Mouse (Mus musculus): ENCODE data around the gene Hivep3. TPM values are rescaled to one million over a fixed set of nuclear protein-coding genes. Genes with fewer than 3 reads are reported as not detected.

Hivep3 gene
- polyA plus RNA-seq, 1 experiment from 2014 or later, result 5.7 TPM

DNA sequence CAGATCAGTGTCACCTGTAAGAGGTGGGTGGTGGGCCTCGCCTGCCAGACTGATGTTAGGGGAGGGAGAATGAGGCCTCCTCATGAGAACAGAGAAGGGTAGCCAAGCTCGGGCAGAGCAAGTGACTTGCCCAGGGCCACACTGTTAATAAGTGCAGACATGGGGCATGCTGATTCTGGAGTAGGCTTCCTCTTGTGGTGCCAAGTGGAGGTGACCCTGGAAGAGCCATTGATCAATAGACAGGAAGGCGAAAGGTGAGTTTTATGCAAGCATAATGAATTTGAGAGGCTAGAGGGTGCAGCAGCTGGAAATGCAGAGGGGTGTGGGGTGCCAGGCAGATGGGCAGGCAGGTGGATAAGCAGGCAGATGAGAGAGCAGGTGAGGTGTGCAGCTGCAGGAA lies 337.8 kb downstream of the Hivep3 start:
- 74% methylated on average over 3 of the region's 3 CpGs for WGBS
- no peaks in the 10 kb centered on the region for H3K36me3 ChIP-seq (ENCODE audit: control insufficient read depth, insufficient read depth, low read length)
- no peak overlapping the region for H3K4me2 ChIP-seq (ENCODE audit: low read depth)
- no peak overlapping the region for H3K4me3 ChIP-seq (ENCODE audit: low read depth, low read length)
- no peaks in the 10 kb centered on the region for H3K27me3 ChIP-seq (ENCODE audit: control insufficient read depth, insufficient read depth, low read length)
- DNase-seq (ENCODE audit: low spot score), result no peak
- H3K9ac ChIP-seq (ENCODE audit: low read length), result no peak overlapping the region
- no peak overlapping the region for H3K27ac ChIP-seq (ENCODE audit: low read depth, low read length)
- H3K4me1 ChIP-seq (ENCODE audit: control insufficient read depth, insufficient read depth, low read length), result no peaks in the 10 kb centered on the region
- H3K9me3 ChIP-seq (ENCODE audit: control insufficient read depth, low read length), result no peaks in the 10 kb centered on the region
- ATAC-seq (ENCODE audit: insufficient read depth, low FRiP score, low TSS enrichment), result no peak

DNA sequence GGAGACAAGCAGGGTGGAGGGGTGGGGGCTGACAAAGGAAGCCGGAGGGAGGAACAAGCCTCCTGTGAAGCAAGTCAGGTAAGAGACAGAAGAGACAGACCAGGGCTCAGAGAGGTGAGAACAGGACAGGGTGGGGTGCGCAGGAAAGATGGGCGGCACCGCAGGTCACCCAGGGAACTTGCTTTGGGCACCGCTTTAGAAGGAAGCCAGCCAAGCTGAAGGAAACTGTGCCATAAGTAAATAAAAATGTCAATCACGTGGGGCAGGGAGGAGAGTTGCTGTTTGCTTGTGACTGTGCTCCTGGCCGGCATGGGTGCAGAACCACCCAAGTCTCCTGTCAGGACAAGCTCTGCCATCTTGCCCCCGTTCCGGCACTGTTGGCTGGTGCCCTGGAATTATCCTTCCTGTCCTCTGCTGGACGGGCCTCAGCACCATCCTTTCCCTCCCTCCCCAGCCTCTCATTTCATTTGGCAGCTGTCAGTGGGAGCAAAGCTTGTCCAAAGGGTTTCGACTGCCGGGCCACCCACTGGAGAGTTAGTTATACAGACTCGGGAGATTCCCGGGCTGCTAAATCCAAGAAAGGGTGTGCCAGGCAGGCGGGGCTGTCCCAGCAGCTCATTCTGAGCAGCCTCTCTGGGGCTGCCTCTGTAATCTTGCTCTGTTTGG lies 338.4 kb downstream of the Hivep3 start:
- no peak overlapping the region for H3K27ac ChIP-seq (ENCODE audit: low read depth, low read length)
- H3K9ac ChIP-seq (ENCODE audit: low read length), result no peak overlapping the region
- ATAC-seq (ENCODE audit: insufficient read depth, low FRiP score, low TSS enrichment) (no peak), DNase-seq (ENCODE audit: low spot score) (no peak)
- 61% methylated on average over 15 of the region's 15 CpGs for whole genome bisulfite sequencing
- no peaks in the 10 kb centered on the region for H3K36me3 ChIP-seq (ENCODE audit: control insufficient read depth, insufficient read depth, low read length)
- H3K9me3 ChIP-seq (ENCODE audit: control insufficient read depth, low read length), result no peaks in the 10 kb centered on the region
- H3K4me1 ChIP-seq (ENCODE audit: control insufficient read depth, insufficient read depth, low read length), result no peaks in the 10 kb centered on the region
- H3K4me3 ChIP-seq (ENCODE audit: low read depth, low read length), result no peak overlapping the region
- no peaks in the 10 kb centered on the region for H3K27me3 ChIP-seq (ENCODE audit: control insufficient read depth, insufficient read depth, low read length)
- no peak overlapping the region for H3K4me2 ChIP-seq (ENCODE audit: low read depth)

DNA sequence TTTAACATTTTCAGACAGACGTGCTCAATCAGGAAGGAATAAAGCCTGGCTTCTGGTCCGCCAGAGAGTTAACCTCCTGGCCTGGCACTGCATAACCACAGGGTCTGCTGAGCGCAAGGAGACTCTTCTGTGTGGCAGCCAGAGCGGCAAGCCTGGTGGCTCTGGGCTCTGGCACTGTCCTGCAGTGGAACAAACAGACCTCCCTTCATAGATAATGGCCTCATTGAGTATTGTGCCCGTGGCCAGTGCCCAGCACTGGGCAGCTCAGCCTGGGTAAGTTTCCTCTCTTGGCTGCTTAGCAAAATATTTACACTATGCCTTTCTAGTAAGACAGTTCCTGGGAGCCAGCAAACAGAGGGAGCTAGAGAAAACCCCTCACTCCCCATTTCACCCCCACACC lies 340.5 kb downstream of the Hivep3 start:
- DNase-seq (ENCODE audit: low spot score) (no peak), ATAC-seq (ENCODE audit: insufficient read depth, low FRiP score, low TSS enrichment) (no peak)
- Histone ChIP-seq H3K9ac (ENCODE audit: low read length) (no peak overlapping the region), H3K4me1 (ENCODE audit: control insufficient read depth, insufficient read depth, low read length) (no peaks in the 10 kb centered on the region), H3K4me3 (ENCODE audit: low read depth, low read length) (no peak overlapping the region), H3K27ac (ENCODE audit: low read depth, low read length) (no peak overlapping the region), H3K9me3 (ENCODE audit: control insufficient read depth, low read length) (no peaks in the 10 kb centered on the region), H3K36me3 (ENCODE audit: control insufficient read depth, insufficient read depth, low read length) (no peaks in the 10 kb centered on the region), H3K4me2 (ENCODE audit: low read depth) (no peak overlapping the region), H3K27me3 (ENCODE audit: control insufficient read depth, insufficient read depth, low read length) (no peaks in the 10 kb centered on the region)
- WGBS, result 66% methylated on average over 5 of the region's 5 CpGs

DNA sequence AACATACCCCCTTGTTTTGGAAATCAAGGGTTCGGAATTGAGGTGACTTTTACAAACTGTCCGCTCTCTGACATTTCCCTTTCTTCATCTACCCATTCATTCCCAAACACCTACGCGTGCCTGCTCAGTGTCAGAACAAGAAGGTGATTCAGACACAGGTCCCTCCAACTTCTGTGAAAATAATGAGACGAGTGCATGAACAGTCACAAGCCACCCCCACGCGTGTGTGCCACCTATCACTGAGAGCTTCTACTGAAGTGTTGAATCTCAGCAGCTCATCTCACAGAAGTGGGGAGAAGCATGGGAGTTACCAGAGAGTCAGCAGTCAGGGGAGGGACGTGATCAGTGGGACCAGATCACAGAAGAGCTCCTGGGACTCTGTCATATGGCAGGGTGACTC lies 343.7 kb downstream of the Hivep3 start:
- Histone ChIP-seq H3K36me3 (ENCODE audit: control insufficient read depth, insufficient read depth, low read length) (no peaks in the 10 kb centered on the region), H3K4me3 (ENCODE audit: low read depth, low read length) (no peak overlapping the region), H3K9ac (ENCODE audit: low read length) (no peak overlapping the region), H3K4me2 (ENCODE audit: low read depth) (no peak overlapping the region), H3K27me3 (ENCODE audit: control insufficient read depth, insufficient read depth, low read length) (no peaks in the 10 kb centered on the region), H3K27ac (ENCODE audit: low read depth, low read length) (no peak overlapping the region), H3K9me3 (ENCODE audit: control insufficient read depth, low read length) (no peaks in the 10 kb centered on the region), H3K4me1 (ENCODE audit: control insufficient read depth, insufficient read depth, low read length) (no peaks in the 10 kb centered on the region)
- 87% methylated on average over 8 of the region's 8 CpGs for WGBS
- DNase-seq (ENCODE audit: low spot score) (no peak), ATAC-seq (ENCODE audit: insufficient read depth, low FRiP score, low TSS enrichment) (no peak)

DNA sequence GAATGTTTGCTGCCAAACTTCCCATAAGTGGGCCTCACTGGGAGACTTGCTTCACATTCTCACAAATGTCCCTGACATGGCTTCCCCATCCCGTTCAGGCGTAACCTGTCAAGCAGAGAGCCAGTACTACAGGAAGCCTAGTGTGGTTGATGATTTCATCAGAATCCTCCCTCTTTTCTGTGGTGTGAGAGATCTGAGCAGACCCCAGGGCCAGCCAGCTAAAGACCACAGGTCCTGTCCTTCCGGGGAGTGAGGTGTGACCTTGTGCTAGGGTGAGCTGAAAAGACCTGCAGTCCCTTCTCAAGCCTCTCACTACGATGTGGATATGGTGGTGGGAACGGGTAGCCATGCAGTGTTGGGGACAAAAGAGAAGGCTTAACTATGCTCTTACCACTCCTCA lies 348.9 kb downstream of the Hivep3 start:
- H3K9me3 ChIP-seq (ENCODE audit: control insufficient read depth, low read length), result no peaks in the 10 kb centered on the region
- ATAC-seq (ENCODE audit: insufficient read depth, low FRiP score, low TSS enrichment), result no peak
- H3K27me3 ChIP-seq (ENCODE audit: control insufficient read depth, insufficient read depth, low read length), result no peaks in the 10 kb centered on the region
- DNase-seq (ENCODE audit: low spot score), result no peak
- H3K36me3 ChIP-seq (ENCODE audit: control insufficient read depth, insufficient read depth, low read length), result no peaks in the 10 kb centered on the region
- H3K4me2 ChIP-seq (ENCODE audit: low read depth), result no peak overlapping the region
- no peak overlapping the region for H3K9ac ChIP-seq (ENCODE audit: low read length)
- WGBS, result 89% methylated on average over 5 of the region's 5 CpGs
- H3K4me3 ChIP-seq (ENCODE audit: low read depth, low read length), result no peak overlapping the region
- no peak overlapping the region for H3K27ac ChIP-seq (ENCODE audit: low read depth, low read length)
- H3K4me1 ChIP-seq (ENCODE audit: control insufficient read depth, insufficient read depth, low read length), result no peaks in the 10 kb centered on the region

DNA sequence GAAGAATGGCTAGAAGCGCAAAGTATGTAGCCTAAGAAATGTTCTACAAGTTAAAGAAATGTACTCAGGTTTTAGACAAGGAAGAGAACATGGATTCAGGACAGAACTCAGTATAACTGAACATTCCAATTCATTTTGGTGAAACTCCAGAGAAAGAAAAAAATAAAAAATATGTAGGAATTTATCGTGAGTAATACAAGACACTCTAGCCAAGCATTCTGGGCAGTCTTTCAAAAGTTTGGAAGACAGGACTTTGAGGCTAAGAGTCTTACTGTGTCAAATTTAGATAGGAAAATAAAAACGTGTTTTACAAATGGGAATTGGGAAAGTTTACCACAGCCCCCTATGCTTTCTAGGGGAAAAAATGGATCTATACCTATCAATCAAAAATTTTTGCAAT lies 350.1 kb downstream of the Hivep3 start:
- Histone ChIP-seq H3K4me2 (ENCODE audit: low read depth) (no peak overlapping the region), H3K4me1 (ENCODE audit: control insufficient read depth, insufficient read depth, low read length) (no peaks in the 10 kb centered on the region), H3K27ac (ENCODE audit: low read depth, low read length) (no peak overlapping the region), H3K9ac (ENCODE audit: low read length) (no peak overlapping the region), H3K9me3 (ENCODE audit: control insufficient read depth, low read length) (no peaks in the 10 kb centered on the region), H3K4me3 (ENCODE audit: low read depth, low read length) (no peak overlapping the region), H3K36me3 (ENCODE audit: control insufficient read depth, insufficient read depth, low read length) (no peaks in the 10 kb centered on the region), H3K27me3 (ENCODE audit: control insufficient read depth, insufficient read depth, low read length) (no peaks in the 10 kb centered on the region)
- 80% methylated on average over 3 of the region's 3 CpGs for WGBS
- DNase-seq (ENCODE audit: low spot score) (no peak), ATAC-seq (ENCODE audit: insufficient read depth, low FRiP score, low TSS enrichment) (no peak)

DNA sequence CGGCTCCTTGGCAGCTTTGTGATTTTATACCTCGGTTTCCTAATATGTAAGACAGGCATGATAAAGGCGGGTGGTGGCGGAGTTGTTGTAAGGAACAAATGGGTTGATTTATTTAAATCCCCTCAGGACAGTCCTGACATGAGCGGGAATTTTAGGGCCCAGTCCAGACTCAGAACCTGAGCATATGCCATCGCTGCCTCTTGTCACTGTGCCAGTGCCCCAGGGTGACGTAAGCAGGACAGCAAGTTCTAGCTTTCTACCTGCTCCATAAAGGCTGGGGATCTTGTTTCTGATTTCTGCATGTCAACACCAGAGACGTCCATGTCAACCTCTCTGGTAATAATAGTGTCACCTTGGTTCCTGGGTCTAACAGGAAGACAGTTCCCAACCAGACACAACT lies 356.0 kb downstream of the Hivep3 start:
- 87% methylated on average over 8 of the region's 8 CpGs for WGBS
- no peaks in the 10 kb centered on the region for H3K4me1 ChIP-seq (ENCODE audit: control insufficient read depth, insufficient read depth, low read length)
- no peak for ATAC-seq (ENCODE audit: insufficient read depth, low FRiP score, low TSS enrichment)

DNA sequence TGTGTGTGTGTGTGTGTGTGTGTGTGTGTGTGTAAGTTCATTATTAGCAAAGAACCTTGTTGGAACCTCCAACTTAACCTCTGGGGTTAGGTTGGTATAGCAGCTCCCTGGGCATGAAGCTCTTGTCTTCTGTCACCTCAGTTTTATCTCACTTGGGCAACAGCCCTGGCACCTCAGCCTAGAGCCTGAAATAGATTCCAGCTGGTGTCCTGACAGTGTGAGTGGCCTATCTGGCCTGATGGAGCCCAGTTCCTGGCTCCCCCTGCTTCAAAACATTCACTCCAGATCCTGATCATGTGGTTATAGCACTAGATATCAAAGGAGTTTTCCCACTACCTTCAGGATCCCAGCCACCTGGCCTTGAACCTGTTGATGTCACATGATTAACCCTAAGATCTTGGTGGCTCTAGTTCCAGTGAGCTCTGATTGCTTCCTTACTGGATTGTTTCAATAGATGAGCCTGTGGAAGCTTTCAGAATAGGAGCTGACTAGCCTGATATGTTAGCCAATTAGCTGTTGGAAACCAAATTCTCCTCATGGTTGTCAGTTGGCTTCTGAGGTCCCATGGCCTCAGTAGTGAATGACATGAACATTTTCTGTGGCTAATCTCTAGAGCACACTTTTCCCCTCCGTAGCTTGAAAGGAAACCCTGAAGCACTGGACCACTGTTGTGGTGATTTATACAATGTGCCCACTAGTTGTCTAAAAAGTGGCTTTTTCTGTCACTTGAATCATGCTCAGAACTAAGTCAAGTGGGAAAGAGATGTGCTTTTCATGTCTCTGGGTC lies 358.6 kb downstream of the Hivep3 start:
- ATAC-seq (ENCODE audit: insufficient read depth, low FRiP score, low TSS enrichment), result no peak

More for the DNA sequence above, 356.0 kb downstream of the Hivep3 start:
- Histone ChIP-seq H3K36me3 (ENCODE audit: control insufficient read depth, insufficient read depth, low read length) (no peaks in the 10 kb centered on the region), H3K9ac (ENCODE audit: low read length) (no peak overlapping the region), H3K4me3 (ENCODE audit: low read depth, low read length) (no peak overlapping the region), H3K4me2 (ENCODE audit: low read depth) (no peak overlapping the region), H3K9me3 (ENCODE audit: control insufficient read depth, low read length) (no peaks in the 10 kb centered on the region), H3K27ac (ENCODE audit: low read depth, low read length) (no peak overlapping the region), H3K27me3 (ENCODE audit: control insufficient read depth, insufficient read depth, low read length) (no peaks in the 10 kb centered on the region)
- DNase-seq (ENCODE audit: low spot score), result no peak

DNA sequence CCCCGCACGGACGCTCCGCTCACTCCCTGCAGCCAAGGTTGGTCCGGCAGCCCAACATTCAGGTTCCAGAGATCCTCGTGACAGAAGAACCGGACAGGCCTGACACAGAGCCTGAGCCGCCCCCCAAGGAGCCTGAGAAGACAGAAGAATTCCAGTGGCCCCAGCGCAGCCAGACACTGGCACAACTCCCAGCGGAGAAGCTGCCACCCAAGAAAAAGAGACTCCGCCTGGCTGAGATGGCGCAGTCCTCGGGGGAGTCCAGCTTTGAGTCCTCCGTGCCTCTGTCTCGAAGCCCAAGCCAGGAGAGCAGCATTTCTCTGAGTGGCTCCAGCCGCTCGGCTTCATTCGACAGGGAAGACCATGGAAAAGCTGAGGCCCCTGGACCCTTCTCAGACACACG lies 363.4 kb downstream of the Hivep3 start:
- Histone ChIP-seq H3K4me2 (ENCODE audit: low read depth) (no peak overlapping the region), H3K4me1 (ENCODE audit: control insufficient read depth, insufficient read depth, low read length) (no peaks in the 10 kb centered on the region), H3K9me3 (ENCODE audit: control insufficient read depth, low read length) (no peaks in the 10 kb centered on the region), H3K27me3 (ENCODE audit: control insufficient read depth, insufficient read depth, low read length) (no peaks in the 10 kb centered on the region), H3K4me3 (ENCODE audit: low read depth, low read length) (no peak overlapping the region), H3K9ac (ENCODE audit: low read length) (no peak overlapping the region), H3K36me3 (ENCODE audit: control insufficient read depth, insufficient read depth, low read length) (no peaks in the 10 kb centered on the region), H3K27ac (ENCODE audit: low read depth, low read length) (no peak overlapping the region)
- ATAC-seq (ENCODE audit: insufficient read depth, low FRiP score, low TSS enrichment) (no peak), DNase-seq (ENCODE audit: low spot score) (no peak)
- WGBS, result 89% methylated on average over 19 of the region's 19 CpGs

More for the DNA sequence above, 358.6 kb downstream of the Hivep3 start:
- no peaks in the 10 kb centered on the region for H3K27me3 ChIP-seq (ENCODE audit: control insufficient read depth, insufficient read depth, low read length)
- H3K4me3 ChIP-seq (ENCODE audit: low read depth, low read length), result no peak overlapping the region
- WGBS, result 83% methylated on average over 1 of the region's 1 CpGs
- no peak for DNase-seq (ENCODE audit: low spot score)
- H3K9ac ChIP-seq (ENCODE audit: low read length), result no peak overlapping the region
- H3K9me3 ChIP-seq (ENCODE audit: control insufficient read depth, low read length), result no peaks in the 10 kb centered on the region
- H3K4me2 ChIP-seq (ENCODE audit: low read depth), result no peak overlapping the region
- no peaks in the 10 kb centered on the region for H3K36me3 ChIP-seq (ENCODE audit: control insufficient read depth, insufficient read depth, low read length)
- H3K4me1 ChIP-seq (ENCODE audit: control insufficient read depth, insufficient read depth, low read length), result no peaks in the 10 kb centered on the region
- H3K27ac ChIP-seq (ENCODE audit: low read depth, low read length), result no peak overlapping the region
